Mouse (Mus musculus) heart, postnatal 25 days (tissue): Measurements from ENCODE around the gene Vill. TPM values are rescaled to one million over a fixed set of nuclear protein-coding genes. Genes with fewer than 3 reads are reported as not detected.

ENCODE experiments used
- DNase-seq: peaks from one replicate; pipeline ENCODE4 v3.0.0; 2022; ENCODE audit warnings: low spot score
- intact Hi-C: fragments of 180-260 bp; cut with DNase I; formaldehyde crosslinking; loops from one replicate; pipeline ENCODE4 v1.15.1; 2025
- total RNA-seq, 2 experiments: library from RNA; stranded (reverse); gene quantifications; 2 replicates each; pipeline ENCODE4 v1.2.3; 2021

Gene Vill
- total RNA-seq, 2 experiments from 2014 or later, result 0.52 to 1.2 TPM

DNA sequence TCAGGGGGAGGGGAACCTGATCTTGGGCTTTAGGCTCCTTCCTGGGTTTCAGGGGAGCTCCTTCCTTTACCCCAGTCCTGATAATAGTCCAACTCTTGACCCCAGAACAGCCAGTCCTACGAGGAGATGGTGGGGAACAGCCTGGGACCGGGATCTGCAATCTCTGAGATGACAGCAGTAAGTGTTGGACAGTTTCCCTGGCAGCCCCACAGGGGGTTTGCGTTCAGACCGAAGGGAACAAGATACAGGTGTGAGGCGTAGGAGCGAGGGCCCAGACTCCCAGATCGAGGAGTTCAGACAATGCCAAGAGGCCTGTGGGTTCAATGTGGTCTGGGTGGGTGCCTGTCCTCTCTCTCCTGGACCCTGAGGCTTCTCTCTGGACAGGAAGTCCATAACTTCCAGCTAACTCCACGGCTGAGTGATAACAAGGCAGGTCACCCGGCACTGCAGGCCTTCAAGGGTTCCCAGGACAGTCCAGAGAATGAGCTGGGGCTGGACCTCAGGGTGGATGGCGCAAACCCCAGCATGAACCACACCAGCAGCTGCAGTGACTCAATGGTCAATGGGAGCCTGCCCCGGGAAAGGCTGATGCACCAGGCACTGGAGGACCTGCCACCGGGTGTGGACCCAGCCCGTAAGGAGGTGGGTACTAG is 17.7 kb downstream of the Vill start:
- no peak for DNase-seq
- intact Hi-C loops, result no loop called here

DNA sequence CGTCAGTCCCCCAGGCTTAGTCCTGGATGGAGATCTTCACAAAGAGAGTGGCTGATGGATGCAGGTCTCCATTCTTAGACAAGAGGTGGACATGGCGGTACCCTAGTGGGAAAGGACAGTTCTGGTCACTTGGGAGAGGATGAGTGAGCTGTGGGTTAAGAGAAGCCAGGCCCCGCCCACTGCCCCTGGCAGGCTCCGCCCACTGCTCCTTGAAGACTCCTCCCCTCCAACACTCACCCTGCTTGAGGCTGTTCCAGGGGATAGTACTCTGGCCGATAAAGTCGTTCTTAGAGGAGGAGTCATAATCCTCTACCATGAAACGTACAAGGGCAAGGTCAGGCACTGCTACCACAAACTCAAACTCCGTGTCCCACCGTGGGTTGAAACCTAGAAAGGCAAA is 19.2 kb downstream of the Vill start:
- intact Hi-C loops, result no loop called here
- no peak for DNase-seq

DNA sequence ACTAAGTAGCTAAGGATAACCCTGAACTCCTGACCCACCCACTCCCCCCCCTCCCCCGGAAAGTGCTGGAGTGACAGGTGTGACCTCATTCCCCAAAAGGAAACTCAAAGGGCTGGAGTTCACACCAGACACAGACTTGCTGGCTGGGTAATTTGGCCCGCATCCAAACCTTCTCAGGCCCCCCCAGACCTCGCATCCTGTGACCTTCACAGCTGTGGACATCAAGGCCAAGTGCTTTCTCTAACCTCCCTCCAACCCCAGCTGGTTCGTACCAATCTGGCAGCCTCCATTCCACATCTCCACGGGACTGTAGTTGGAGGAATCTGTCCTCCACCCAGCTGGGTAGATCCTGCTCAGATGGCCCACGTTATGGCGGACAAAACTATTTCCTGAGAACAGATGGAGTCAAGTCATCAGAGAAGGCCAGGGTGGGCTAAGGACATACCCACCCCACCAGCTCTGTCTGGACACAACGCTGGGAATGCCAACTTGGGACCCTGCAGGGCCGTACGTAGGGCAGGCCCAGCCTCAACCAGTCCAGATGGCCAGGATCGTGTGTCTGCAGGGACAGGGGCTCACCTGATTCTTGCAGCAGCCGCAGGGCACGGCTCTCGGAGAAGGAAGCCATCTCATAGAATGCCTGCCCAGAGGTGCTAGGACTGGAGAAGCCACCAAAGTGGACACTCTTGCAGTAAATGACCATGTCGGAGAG is 20.8 kb downstream of the Vill start:
- DNase-seq, result no peak
- intact Hi-C loops, result no loop called here

GRCm38 (mm10) chr9:119075685-119076084 is 23.1 kb downstream of the Vill start:
- intact Hi-C loops, result no loop called here
- DNase-seq, result no peak

- DNase-seq, result no peak
- intact Hi-C loops, result no loop called here
Observed at GRCm38 (mm10) chr9:119080040-119080675, 27.6 kb downstream of the Vill start.

GRCm38 (mm10) chr9:119082039-119082438 is 29.5 kb downstream of the Vill start:
- intact Hi-C loops, result no loop called here
- DNase-seq, result no peak

- no peak for DNase-seq
- intact Hi-C loops, result no loop called here
Observed at GRCm38 (mm10) chr9:119082656-119083430, 30.3 kb downstream of the Vill start.

DNA sequence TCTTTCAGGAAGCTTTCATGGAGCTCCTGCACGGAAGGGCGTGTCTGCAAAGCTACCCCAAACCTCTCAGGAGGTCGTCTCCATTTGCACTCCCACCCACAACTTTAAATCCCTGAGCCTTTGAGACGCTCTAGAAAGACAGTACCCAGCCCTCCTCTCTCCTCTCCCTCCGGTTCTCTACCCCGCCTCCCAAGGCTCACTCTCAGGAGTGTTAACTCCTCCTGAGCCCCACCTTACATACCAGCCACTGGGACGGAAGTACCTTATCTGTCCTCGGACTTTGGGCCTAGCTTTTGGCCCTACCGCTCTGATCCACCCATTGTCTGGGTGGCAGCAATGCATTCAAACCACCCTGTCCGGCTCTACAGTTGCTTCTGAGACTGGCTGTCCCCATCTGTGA is 31.4 kb downstream of the Vill start:
- DNase-seq, result no peak
- intact Hi-C loops, result no loop called here

GRCm38 (mm10) chr9:119086451-119086850 is 33.9 kb downstream of the Vill start:
- intact Hi-C loops, result no loop called here
- no peak for DNase-seq

- intact Hi-C loops, result no loop called here
- DNase-seq, result no peak
Observed at GRCm38 (mm10) chr9:119087309-119087708, 34.7 kb downstream of the Vill start.

DNA sequence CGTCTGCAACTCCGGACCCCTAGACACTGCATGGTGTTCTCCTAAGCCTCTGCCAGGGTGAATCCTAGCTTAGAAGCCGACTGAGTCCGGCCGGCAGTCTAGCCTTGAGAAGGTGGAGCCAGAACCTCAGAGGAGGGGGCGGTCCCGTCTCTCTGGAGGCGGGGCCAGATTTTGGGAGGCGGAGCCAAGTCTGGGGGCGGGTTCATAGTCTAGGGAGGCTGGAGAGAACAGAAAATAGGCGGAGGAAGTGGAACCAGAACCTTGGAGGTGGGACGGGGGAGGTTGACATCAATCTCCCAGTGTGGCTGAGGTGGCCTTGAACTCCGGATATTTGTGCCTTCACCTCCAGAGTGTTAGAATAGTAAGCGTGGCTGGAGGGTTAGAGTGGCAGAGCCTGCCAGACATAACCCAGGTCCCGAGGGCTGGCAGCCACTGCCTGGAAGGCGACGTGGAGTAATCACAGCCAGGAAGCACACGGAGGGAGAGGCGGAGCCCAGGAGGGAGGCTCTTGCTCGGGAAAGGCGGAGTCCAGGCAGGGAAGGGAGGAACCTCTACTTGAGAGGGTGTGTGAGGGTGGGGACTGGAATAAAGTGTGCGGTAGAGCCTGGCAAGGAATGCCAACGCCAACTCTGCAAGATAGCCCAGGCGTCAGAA is 35.7 kb downstream of the Vill start:
- peak; percentile 77 for DNase-seq
- intact Hi-C loops, result no loop called here

GRCm38 (mm10) chr9:119089437-119089836 is 36.9 kb downstream of the Vill start:
- no peak for DNase-seq
- intact Hi-C loops, result no loop called here

DNA sequence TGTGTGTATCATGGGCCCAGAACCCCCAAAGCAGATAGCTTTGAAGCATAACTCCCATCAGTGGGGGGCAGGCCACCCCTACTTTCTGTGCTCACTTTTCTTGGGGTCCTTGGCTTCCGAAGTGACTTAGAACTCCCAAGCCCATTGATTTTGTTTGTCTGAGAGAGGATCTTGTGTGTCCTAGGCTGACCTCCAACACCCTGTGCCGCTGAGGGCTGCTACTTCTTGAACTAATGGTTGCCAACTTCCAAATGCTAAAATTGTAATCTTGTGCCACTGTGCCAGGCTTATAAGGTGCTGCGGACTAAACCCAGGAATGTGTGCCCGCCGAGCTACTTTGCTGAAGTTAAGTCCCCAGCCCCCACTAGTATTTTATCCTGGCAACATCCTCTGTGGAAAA is 37.9 kb downstream of the Vill start:
- DNase-seq, result no peak
- intact Hi-C loops, result loop anchor here (5.0 kb wide), 1 partner anchor 312 kb away; the partner anchor contains the start of gene Acvr2b

GRCm38 (mm10) chr9:119091581-119092310 is 39.2 kb downstream of the Vill start:
- intact Hi-C loops, result loop anchor here (5.0 kb wide), 1 partner anchor 311 kb away; the partner anchor contains the start of gene Acvr2b
- DNase-seq, result no peak

DNA sequence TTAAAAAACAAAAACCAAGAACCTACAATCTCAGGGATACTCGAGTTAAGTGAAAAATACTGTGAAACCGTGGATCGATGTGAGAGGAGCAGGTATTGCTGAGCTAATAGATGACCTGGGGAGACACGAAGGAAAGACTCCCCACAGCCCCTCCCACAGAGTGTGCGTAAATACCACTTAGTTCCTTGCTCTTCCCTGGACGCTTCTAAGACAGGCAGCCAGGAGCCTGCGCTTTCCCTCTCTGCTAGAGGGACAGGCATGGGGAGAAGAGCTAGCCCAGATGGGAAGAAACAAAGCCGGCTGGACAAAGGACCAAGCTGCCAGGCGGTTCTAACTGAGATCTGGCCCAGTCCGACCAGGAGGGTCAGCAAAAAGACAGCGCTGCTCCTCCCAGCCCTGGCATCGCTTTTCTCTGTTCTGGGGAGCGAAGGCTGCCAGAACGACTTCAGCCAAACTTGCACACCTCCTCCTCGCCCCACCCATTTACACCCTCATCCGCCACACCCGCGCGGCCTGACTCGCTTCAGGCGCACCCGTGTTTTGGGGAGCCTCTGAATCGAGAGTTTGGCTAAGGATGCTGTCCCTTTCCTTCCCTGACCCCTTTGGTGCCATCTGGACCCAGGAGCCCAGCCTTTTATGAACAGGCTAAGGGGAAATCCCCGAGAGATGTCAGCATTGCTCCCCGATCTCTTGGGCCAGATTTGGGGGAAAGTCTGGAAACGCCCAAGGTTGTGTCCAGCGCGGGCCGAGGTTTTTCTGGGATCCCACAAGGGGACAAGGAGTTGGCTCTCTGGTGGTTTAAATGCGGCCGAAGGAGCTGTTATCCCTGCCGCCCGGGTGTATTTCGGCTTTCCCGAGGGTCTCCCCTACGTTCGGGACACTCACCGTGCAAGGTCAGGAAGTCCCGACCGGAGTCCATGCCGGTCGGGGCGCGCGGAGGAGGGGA is 40.2 kb downstream of the Vill start:
- intact Hi-C loops, result loop anchor here (5.0 kb wide), 1 partner anchor 310 kb away; the partner anchor contains the start of gene Acvr2b

DNA sequence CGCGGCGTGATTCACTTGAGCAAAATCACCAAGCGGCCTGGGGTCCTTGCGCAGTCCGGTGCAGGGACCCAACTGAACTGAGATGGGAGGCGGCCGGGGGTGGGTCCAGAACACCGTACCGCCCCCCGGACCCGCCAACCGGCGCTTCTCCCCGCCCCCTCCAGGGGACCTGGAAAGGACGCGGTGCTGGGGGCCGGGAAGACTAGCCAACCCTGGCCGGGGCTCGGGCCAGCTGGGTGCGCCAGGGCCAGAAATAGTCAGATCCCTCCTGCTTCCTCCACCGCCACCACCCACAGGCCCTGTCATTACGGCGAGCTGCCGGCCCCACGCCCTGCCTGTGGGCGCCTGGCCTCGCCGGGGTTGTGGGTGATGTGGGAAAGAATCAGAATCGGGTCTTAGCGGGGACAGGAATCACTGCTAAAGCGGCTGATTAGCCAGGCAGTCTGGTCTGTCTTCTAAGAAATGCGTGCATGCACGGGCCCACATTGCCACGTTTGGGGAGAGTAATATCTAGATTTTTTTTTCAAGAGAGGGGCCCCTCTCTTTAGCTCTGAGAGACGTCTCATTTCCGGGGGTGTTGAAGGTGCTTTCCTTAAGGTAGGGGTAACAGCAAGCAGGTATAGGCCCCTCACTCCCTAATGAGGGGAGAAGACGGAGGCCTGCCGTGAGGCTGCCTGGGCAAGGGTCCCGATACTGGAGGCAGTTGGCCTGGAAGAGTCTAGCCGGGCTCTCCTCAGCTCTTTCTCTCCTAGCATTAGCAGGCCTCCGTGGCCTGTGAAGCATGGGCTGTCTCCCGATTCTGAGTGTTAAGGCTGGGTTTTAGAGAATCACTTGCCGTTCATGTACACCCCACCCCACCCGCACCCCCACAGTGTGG is 41.1 kb downstream of the Vill start, which contains the start of gene Plcd1:
Gene Plcd1 (minus strand): TSS at position 84 of the 877 bp plus-strand sequence.
- peak; percentile 95 for DNase-seq
- intact Hi-C loops, result loop anchor here (5.0 kb wide), 1 partner anchor 309 kb away; the partner anchor contains the start of gene Acvr2b

More for the DNA sequence above, 40.2 kb downstream of the Vill start:
- DNase-seq, result no peak
